Mouse (Mus musculus) forebrain, postnatal 0 days (tissue): ENCODE measurements around the gene Fam131a. TPM values are rescaled to one million over a fixed set of nuclear protein-coding genes. Genes with fewer than 3 reads are reported as not detected.

Experiments used
- ATAC-seq: fragments of 200-750 bp; cut with Nextera tagmentation; 2 replicates; pipeline ENCODE4 v1.8.0; 2017; ENCODE audit warnings: mild to moderate bottlenecking, moderate library complexity
- DNase-seq: peaks from one replicate; pipeline ENCODE4 v3.0.0-alpha.2; 2015
- H3K27ac ChIP-seq: fragments of 300-500 bp; sonication (generic); 2 replicates; pipeline ENCODE4 v1.5.1; 2014; ENCODE audit warnings: low read depth, mild to moderate bottlenecking, antibody characterized with exemption, low read length, moderate library complexity, mixed read lengths
- H3K27me3 ChIP-seq: fragments of 300-500 bp; sonication (generic); 2 replicates; pipeline ENCODE4 v1.6.1; 2014; ENCODE audit warnings: mild to moderate bottlenecking, low read length, mixed read lengths; ENCODE audit not compliant: insufficient read depth
- H3K36me3 ChIP-seq: fragments of 300-500 bp; sonication (generic); 2 replicates; pipeline ENCODE4 v1.6.1; 2014; ENCODE audit warnings: mild to moderate bottlenecking, moderate library complexity; ENCODE audit not compliant: insufficient read depth
- H3K4me1 ChIP-seq: fragments of 300-500 bp; sonication (generic); 2 replicates; pipeline ENCODE4 v1.6.1; 2014; ENCODE audit warnings: antibody characterized with exemption; ENCODE audit not compliant: insufficient read depth
- H3K4me2 ChIP-seq: fragments of 300-500 bp; sonication (generic); 2 replicates; pipeline ENCODE4 v1.6.1; 2014; ENCODE audit warnings: low read depth, mild to moderate bottlenecking, moderate library complexity
- H3K4me3 ChIP-seq: fragments of 300-500 bp; sonication (generic); 2 replicates; pipeline ENCODE4 v1.5.1; 2014; ENCODE audit warnings: low read depth, low read length, mixed read lengths
- H3K9ac ChIP-seq: fragments of 300-500 bp; sonication (generic); 2 replicates; pipeline ENCODE4 v1.6.1; 2014; ENCODE audit warnings: mild to moderate bottlenecking
- H3K9me3 ChIP-seq: fragments of 300-500 bp; sonication (generic); 2 replicates; pipeline ENCODE4 v1.6.1; 2016; ENCODE audit warnings: low read length
- CTCF ChIP-seq: sonication (generic); IDR thresholded peaks from 2 replicates; pipeline ENCODE4 v1.5.1; 2016; ENCODE audit warnings: antibody characterized with exemption, control low read depth, low read depth
- WGBS: fragments of 180-500 bp; shearing (Covaris S2); extraction: QIAGEN DNeasy Blood & Tissue Kit; methylation state at CpG from one replicate; pipeline ENCODE4 v1.1.7; 2014; 5-methylcytosine and 5-hydroxymethylcytosine counted together
- polyA plus RNA-seq: library from polyadenylated mRNA; unstranded; fragments of >200 nt; fragmentation: Nextera tagmentation; extraction: Ambion mirVana; gene quantifications from 2 replicates; pipeline ENCODE4 v1.2.1, GENCODE M21; 2015
- total RNA-seq: library from RNA; depleted of rRNA; stranded (reverse); fragments of >200 nt; gene quantifications from 2 replicates; pipeline ENCODE4 v1.2.3, GENCODE M21; 2014

Fam131a gene
- total and polyA plus RNA-seq, 2 experiments from 2014 or later, result 89.9 to 200 TPM

- no peak for DNase-seq
- H3K4me1 ChIP-seq, result peaks cover 4% of the 10 kb centered on the region; the same call in 1 of the 2 replicates
- H3K36me3 ChIP-seq, result peaks cover 18% of the 10 kb centered on the region
- no peaks in the 10 kb centered on the region for H3K27me3 ChIP-seq
- H3K9ac ChIP-seq, result no peak overlapping the region
- TF ChIP-seq CTCF, result no peak
- WGBS, result 69% methylated on average over 4 of the region's 4 CpGs
- no peaks in the 10 kb centered on the region for H3K9me3 ChIP-seq
- no peak overlapping the region for H3K4me3 ChIP-seq
- no peak for ATAC-seq
- H3K27ac ChIP-seq, result no peak overlapping the region
- no peak overlapping the region for H3K4me2 ChIP-seq
Observed at GRCm38 (mm10) chr16:20723247-20723646, 30.2 kb downstream of the Fam131a start.

- H3K4me1 ChIP-seq, result no peaks in the 10 kb centered on the region
- no peak overlapping the region for H3K9ac ChIP-seq
- no peaks in the 10 kb centered on the region for H3K9me3 ChIP-seq
- no peaks in the 10 kb centered on the region for H3K27me3 ChIP-seq
- WGBS, result 36% methylated on average over 5 of the region's 5 CpGs
- H3K4me3 ChIP-seq, result no peak overlapping the region
- DNase-seq (peak; percentile 60), ATAC-seq (peak; percentile 87)
- TF ChIP-seq CTCF, result peak; percentile 78
- H3K4me2 ChIP-seq, result no peak overlapping the region
- H3K36me3 ChIP-seq, result peaks cover 18% of the 10 kb centered on the region
- no peak overlapping the region for H3K27ac ChIP-seq
Observed at GRCm38 (mm10) chr16:20724338-20724748, 31.3 kb downstream of the Fam131a start.

GRCm38 (mm10) chr16:20725321-20725720 lies 32.3 kb downstream of the Fam131a start:
- H3K36me3 ChIP-seq, result peaks cover 13% of the 10 kb centered on the region
- no peaks in the 10 kb centered on the region for H3K4me1 ChIP-seq
- no peaks in the 10 kb centered on the region for H3K27me3 ChIP-seq
- no peak overlapping the region for H3K4me2 ChIP-seq
- H3K9me3 ChIP-seq, result no peaks in the 10 kb centered on the region
- H3K27ac ChIP-seq, result no peak overlapping the region
- no peak for ATAC-seq
- no peak overlapping the region for H3K9ac ChIP-seq
- H3K4me3 ChIP-seq, result no peak overlapping the region
- DNase-seq, result no peak
- no peak for TF ChIP-seq CTCF
- 86% methylated on average over 7 of the region's 7 CpGs for WGBS

- TF ChIP-seq CTCF, result no peak
- Histone ChIP-seq H3K9me3 (no peaks in the 10 kb centered on the region), H3K27ac (no peak overlapping the region), H3K4me2 (no peak overlapping the region), H3K4me1 (no peaks in the 10 kb centered on the region), H3K9ac (no peak overlapping the region), H3K36me3 (peaks cover 11% of the 10 kb centered on the region; the same call in 1 of the 2 replicates), H3K4me3 (no peak overlapping the region), H3K27me3 (no peaks in the 10 kb centered on the region)
- DNase-seq (no peak), ATAC-seq (no peak)
- 89% methylated on average over 4 of the region's 4 CpGs for WGBS
Observed at GRCm38 (mm10) chr16:20725750-20726149, 32.7 kb downstream of the Fam131a start.

- no peaks in the 10 kb centered on the region for H3K9me3 ChIP-seq
- no peak for ATAC-seq
- H3K9ac ChIP-seq, result no peak overlapping the region
- no peak overlapping the region for H3K27ac ChIP-seq
- H3K4me2 ChIP-seq, result no peak overlapping the region
- H3K27me3 ChIP-seq, result no peaks in the 10 kb centered on the region
- TF ChIP-seq CTCF, result no peak
- WGBS, result 77% methylated on average over 1 of the region's 1 CpGs
- H3K4me3 ChIP-seq, result no peak overlapping the region
- H3K36me3 ChIP-seq, result peaks cover 10% of the 10 kb centered on the region; the same call in 1 of the 2 replicates
- no peaks in the 10 kb centered on the region for H3K4me1 ChIP-seq
- DNase-seq, result no peak
Observed at GRCm38 (mm10) chr16:20726384-20726783, 33.3 kb downstream of the Fam131a start.

- ATAC-seq (no peak), DNase-seq (no peak)
- Histone ChIP-seq H3K4me1 (0 out of 2 replicates have a peak, but pooled peaks cover 4% of the 10 kb centered on the region), H3K36me3 (no peaks in the 10 kb centered on the region), H3K9ac (no peak overlapping the region), H3K9me3 (no peaks in the 10 kb centered on the region), H3K27me3 (peaks cover 8% of the 10 kb centered on the region), H3K4me2 (no peak overlapping the region), H3K27ac (no peak overlapping the region), H3K4me3 (no peak overlapping the region)
- TF ChIP-seq CTCF, result no peak
- 49% methylated on average over 5 of the region's 5 CpGs for WGBS
Observed at GRCm38 (mm10) chr16:20730293-20730711, 37.3 kb downstream of the Fam131a start.

GRCm38 (mm10) chr16:20731688-20732087 lies 38.6 kb downstream of the Fam131a start:
- Histone ChIP-seq H3K9ac (no peak overlapping the region), H3K27me3 (peaks cover 10% of the 10 kb centered on the region), H3K27ac (no peak overlapping the region), H3K4me1 (0 out of 2 replicates have a peak, but pooled peaks cover 4% of the 10 kb centered on the region), H3K9me3 (no peaks in the 10 kb centered on the region), H3K36me3 (no peaks in the 10 kb centered on the region), H3K4me3 (no peak overlapping the region), H3K4me2 (no peak overlapping the region)
- no peak for TF ChIP-seq CTCF
- 68% methylated on average over 5 of the region's 5 CpGs for WGBS
- peak; percentile 24 for DNase-seq
- ATAC-seq, result no peak
